Mouse (Mus musculus): ENCODE data around the gene Stk11. TPM values are rescaled to one million over a fixed set of nuclear protein-coding genes. Genes with fewer than 3 reads are reported as not detected.
A peak's percentile ranks its signal among the peaks of the same experiment; 100 is the strongest.

Gene Stk11
- total and polyA plus RNA-seq, 2 experiments = 71.5 to 110 TPM

- peak overlapping the region; percentile 33 for H3K9ac ChIP-seq (ENCODE audit: low read depth, low read length)
- 11% methylated on average over 7 of the region's 7 CpGs for WGBS
- H3K27me3 ChIP-seq (ENCODE audit: control insufficient read depth, insufficient read depth, low read length) = no peaks in the 10 kb centered on the region
- peaks cover 4% of the 10 kb centered on the region; the same call in 1 of the 2 replicates for H3K36me3 ChIP-seq (ENCODE audit: control insufficient read depth, insufficient read depth, low read length)
- peak overlapping the region; percentile 80 for H3K27ac ChIP-seq (replicated peaks; ENCODE audit: insufficient read depth, low read depth, low read length)
- peak; percentile 83 for DNase-seq (ENCODE audit: extremely low read depth, low read depth, low spot score)
- peak overlapping the region; percentile 17; the same call in 1 of the 2 replicates for H3K4me3 ChIP-seq (ENCODE audit: insufficient read depth, low read depth, low read length)
- TF ChIP-seq CTCF (IDR thresholded peaks at IDR 0.05; ENCODE audit: low read depth, low read length) (no peak), POLR2A (IDR thresholded peaks at IDR 0.05; ENCODE audit: extremely low read depth, insufficient read depth, low read length) (no peak)
- peaks cover 27% of the 10 kb centered on the region for H3K4me1 ChIP-seq (ENCODE audit: control insufficient read depth, insufficient read depth, low read length)
- H3K79me2 ChIP-seq (ENCODE audit: control insufficient read depth, insufficient read depth, low read length) = no peaks in the 10 kb centered on the region
Observed at GRCm38 (mm10) chr10:80161522-80162242, 46.1 kb downstream of the Stk11 start.

DNA sequence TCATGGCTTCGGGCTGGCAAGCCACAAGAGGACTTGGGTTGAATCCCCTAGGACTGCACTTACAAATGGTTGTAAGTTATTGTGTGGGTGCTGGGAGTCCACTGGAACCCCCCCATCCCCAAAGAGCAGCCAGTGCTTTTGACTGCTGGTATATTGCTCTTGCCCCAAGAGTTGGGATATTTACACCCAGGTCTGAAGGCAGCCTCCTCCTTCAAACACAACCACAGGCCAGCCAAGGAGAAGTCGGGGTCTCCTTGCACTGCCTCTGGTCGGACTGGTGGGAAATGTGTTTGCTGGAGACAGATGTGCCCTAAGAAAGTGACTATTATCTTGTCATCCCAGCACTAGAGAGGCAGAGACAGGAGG is 46.6 kb downstream of the Stk11 start:
- 88% methylated on average over 3 of the region's 3 CpGs for WGBS

GRCm38 (mm10) chr10:80162716-80163299 is 47.2 kb downstream of the Stk11 start:
- no peak overlapping the region for H3K4me3 ChIP-seq (ENCODE audit: insufficient read depth, low read depth, low read length)
- no peaks in the 10 kb centered on the region for H3K79me2 ChIP-seq (ENCODE audit: control insufficient read depth, insufficient read depth, low read length)
- TF ChIP-seq CTCF (IDR thresholded peaks at IDR 0.05; ENCODE audit: low read depth, low read length) = no peak
- no peak for TF ChIP-seq POLR2A (IDR thresholded peaks at IDR 0.05; ENCODE audit: extremely low read depth, insufficient read depth, low read length)
- WGBS = 82% methylated on average over 6 of the region's 6 CpGs
- no peaks in the 10 kb centered on the region for H3K27me3 ChIP-seq (ENCODE audit: control insufficient read depth, insufficient read depth, low read length)
- no peak for DNase-seq (ENCODE audit: extremely low read depth, low read depth, low spot score)
- H3K4me1 ChIP-seq (ENCODE audit: control insufficient read depth, insufficient read depth, low read length) = peaks cover 25% of the 10 kb centered on the region
- H3K36me3 ChIP-seq (ENCODE audit: control insufficient read depth, insufficient read depth, low read length) = no peaks in the 10 kb centered on the region
- no peak overlapping the region for H3K27ac ChIP-seq (replicated peaks; ENCODE audit: insufficient read depth, low read depth, low read length)
- no peak overlapping the region for H3K9ac ChIP-seq (ENCODE audit: low read depth, low read length)

More for the DNA sequence above, 46.6 kb downstream of the Stk11 start:
- no peaks in the 10 kb centered on the region for H3K27me3 ChIP-seq (ENCODE audit: control insufficient read depth, insufficient read depth, low read length)
- no peak for DNase-seq (ENCODE audit: extremely low read depth, low read depth, low spot score)
- TF ChIP-seq POLR2A (IDR thresholded peaks at IDR 0.05; ENCODE audit: extremely low read depth, insufficient read depth, low read length) = no peak
- no peak for TF ChIP-seq CTCF (IDR thresholded peaks at IDR 0.05; ENCODE audit: low read depth, low read length)
- H3K4me3 ChIP-seq (ENCODE audit: insufficient read depth, low read depth, low read length) = no peak overlapping the region
- no peak overlapping the region for H3K9ac ChIP-seq (ENCODE audit: low read depth, low read length)
- 0 out of 2 replicates have a peak overlapping the region, but pooled peaks have one; percentile 80 for H3K27ac ChIP-seq (replicated peaks; ENCODE audit: insufficient read depth, low read depth, low read length)
- peaks cover 25% of the 10 kb centered on the region for H3K4me1 ChIP-seq (ENCODE audit: control insufficient read depth, insufficient read depth, low read length)
- H3K36me3 ChIP-seq (ENCODE audit: control insufficient read depth, insufficient read depth, low read length) = no peaks in the 10 kb centered on the region; the same call in 1 of the 2 replicates
- no peaks in the 10 kb centered on the region for H3K79me2 ChIP-seq (ENCODE audit: control insufficient read depth, insufficient read depth, low read length)

DNA sequence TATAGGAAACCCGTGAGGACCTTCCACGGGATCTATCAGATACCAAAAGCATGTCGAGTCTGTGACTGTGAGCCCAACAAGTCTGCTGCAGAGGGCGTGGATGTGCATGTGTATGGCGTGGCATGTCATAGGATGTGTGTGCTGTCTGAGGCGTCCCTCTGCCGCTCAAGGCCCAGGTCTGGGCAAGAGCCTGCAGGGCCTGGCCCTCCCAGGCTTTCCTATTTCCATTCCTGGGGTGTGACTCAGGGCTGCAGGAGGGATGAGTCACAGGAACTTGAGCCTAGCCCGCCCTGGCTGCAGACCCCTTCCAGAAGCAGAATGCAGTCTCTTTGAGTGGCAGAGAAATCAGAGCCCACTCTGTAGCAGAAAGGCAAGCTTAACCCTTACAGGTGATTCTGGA is 48.1 kb downstream of the Stk11 start:
- Histone ChIP-seq H3K27ac (replicated peaks; ENCODE audit: insufficient read depth, low read depth, low read length) (no peak overlapping the region), H3K79me2 (ENCODE audit: control insufficient read depth, insufficient read depth, low read length) (no peaks in the 10 kb centered on the region), H3K4me3 (ENCODE audit: insufficient read depth, low read depth, low read length) (no peak overlapping the region), H3K9ac (ENCODE audit: low read depth, low read length) (no peak overlapping the region), H3K4me1 (ENCODE audit: control insufficient read depth, insufficient read depth, low read length) (peaks cover 21% of the 10 kb centered on the region), H3K36me3 (ENCODE audit: control insufficient read depth, insufficient read depth, low read length) (no peaks in the 10 kb centered on the region), H3K27me3 (ENCODE audit: control insufficient read depth, insufficient read depth, low read length) (no peaks in the 10 kb centered on the region)
- WGBS = 75% methylated on average over 8 of the region's 8 CpGs
- no peak for DNase-seq (ENCODE audit: extremely low read depth, low read depth, low spot score)
- TF ChIP-seq POLR2A (IDR thresholded peaks at IDR 0.05; ENCODE audit: extremely low read depth, insufficient read depth, low read length) (no peak), CTCF (IDR thresholded peaks at IDR 0.05; ENCODE audit: low read depth, low read length) (no peak)

DNA sequence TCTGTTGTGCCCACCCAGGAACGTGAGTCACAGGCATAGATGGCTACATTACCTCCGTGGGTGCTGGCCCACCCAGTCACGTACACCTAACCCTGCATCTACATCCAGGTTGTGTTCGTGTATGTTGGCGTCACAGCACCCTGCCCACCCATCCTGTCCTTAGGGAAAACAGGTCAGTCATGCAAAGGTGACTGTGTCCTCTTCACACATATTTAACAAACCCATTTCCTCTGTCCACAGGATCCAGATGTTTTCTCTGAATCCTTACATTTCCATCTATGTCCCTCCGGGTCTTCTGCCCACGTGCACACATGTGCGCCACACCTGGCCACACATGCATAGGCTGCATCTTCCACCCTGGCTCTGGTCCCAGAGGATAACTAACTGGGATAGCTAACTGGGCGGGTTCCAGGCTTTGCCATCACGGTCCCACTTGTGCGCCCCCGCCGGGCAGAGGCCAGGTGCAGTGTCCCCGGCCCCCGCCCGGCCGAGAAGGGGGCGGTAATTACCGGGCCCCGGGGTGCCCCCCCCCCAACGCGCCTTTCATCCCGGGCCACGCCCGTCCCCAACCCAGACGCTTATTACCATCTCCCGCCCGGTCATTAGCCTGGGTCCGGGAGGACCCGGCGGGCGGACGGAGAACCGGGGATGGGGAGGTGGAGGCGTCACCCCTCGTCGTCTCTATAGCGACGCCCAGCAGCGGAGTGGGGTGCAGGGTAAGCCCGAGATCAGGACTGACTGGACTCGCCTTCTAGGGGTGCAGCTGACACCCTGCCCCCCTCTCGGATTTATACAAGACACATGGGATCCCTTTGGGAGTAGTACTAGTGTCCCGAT is 48.8 kb downstream of the Stk11 start:
- Histone ChIP-seq H3K9ac (ENCODE audit: low read depth, low read length) (peak overlapping the region; percentile 55), H3K4me3 (ENCODE audit: insufficient read depth, low read depth, low read length) (peak overlapping the region; percentile 32; the same call in 1 of the 2 replicates), H3K4me1 (ENCODE audit: control insufficient read depth, insufficient read depth, low read length) (peaks cover 15% of the 10 kb centered on the region), H3K36me3 (ENCODE audit: control insufficient read depth, insufficient read depth, low read length) (no peaks in the 10 kb centered on the region), H3K27me3 (ENCODE audit: control insufficient read depth, insufficient read depth, low read length) (no peaks in the 10 kb centered on the region), H3K79me2 (ENCODE audit: control insufficient read depth, insufficient read depth, low read length) (no peaks in the 10 kb centered on the region), H3K27ac (replicated peaks; ENCODE audit: insufficient read depth, low read depth, low read length) (peak overlapping the region; percentile 51)
- WGBS = 10% methylated on average over 44 of the region's 44 CpGs
- DNase-seq (ENCODE audit: extremely low read depth, low read depth, low spot score) = no peak
- no peak for TF ChIP-seq CTCF (IDR thresholded peaks at IDR 0.05; ENCODE audit: low read depth, low read length)
- no peak for TF ChIP-seq POLR2A (IDR thresholded peaks at IDR 0.05; ENCODE audit: extremely low read depth, insufficient read depth, low read length)

Data from liver, adult 2 months (tissue).